Comparison of ENCODE assay signal across 8 mouse cellular contexts in the genomic region with DNA sequence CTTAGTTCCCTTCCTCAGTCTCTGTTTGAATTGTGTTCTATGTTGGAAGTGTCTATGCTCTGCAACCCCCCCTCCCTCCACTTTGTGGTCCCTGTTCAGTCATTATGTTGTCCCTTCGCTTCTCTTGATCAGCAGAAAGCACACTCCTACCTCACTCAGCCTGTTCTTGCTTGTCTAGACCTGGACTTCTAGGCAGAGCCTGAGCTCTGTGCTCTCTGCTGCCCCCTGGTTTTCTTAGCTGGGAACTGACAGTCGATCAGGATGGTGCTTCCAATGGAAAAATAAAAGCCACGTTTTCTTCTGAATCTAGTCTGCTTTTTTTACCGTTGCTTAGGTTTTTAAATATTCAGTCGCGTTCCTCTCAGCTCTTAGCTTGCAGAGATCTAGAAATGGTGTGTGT. TPM values are rescaled to one million over a fixed set of nuclear protein-coding genes. Genes with fewer than 3 reads are reported as not detected.
DNase-seq lines count a peak whose midpoint lies in the region; ATAC-seq and TF ChIP-seq lines count a peak whose summit lies in the region.

No protein-coding gene starts in this region.

- WGBS in heart, embryonic 12.5 days: 6% methylated on average over 6 of the region's 6 CpGs
- WGBS in intestine, postnatal 0 days: 8% methylated on average over 6 of the region's 6 CpGs
- WGBS in midbrain, embryonic 15.5 days: 11% methylated on average over 6 of the region's 6 CpGs

- no peaks in the 10 kb centered on the region for H3K9me3 ChIP-seq in heart, embryonic 12.5 days (replicated peaks)
- H3K9me3 ChIP-seq in intestine, postnatal 0 days (ENCODE audit: control insufficient read depth): no peaks in the 10 kb centered on the region
- no peaks in the 10 kb centered on the region for H3K9me3 ChIP-seq in midbrain, embryonic 15.5 days

- H3K27me3 ChIP-seq in heart, embryonic 12.5 days (replicated peaks): peaks cover 19% of the 10 kb centered on the region; the same call in 1 of the 2 replicates
- H3K27me3 ChIP-seq in intestine, postnatal 0 days (replicated peaks; ENCODE audit: control insufficient read depth, insufficient read depth, low read length): no peaks in the 10 kb centered on the region
- H3K27me3 ChIP-seq in midbrain, embryonic 15.5 days (replicated peaks): no peaks in the 10 kb centered on the region

- peak; percentile 96 for TF ChIP-seq CTCF in intestine, postnatal 0 days (IDR thresholded peaks at IDR 0.05; ENCODE audit: low read depth)

- DNase-seq in heart, adult 18-20 months: peak; percentile 66 to 87
- peak; percentile 78 for DNase-seq in cerebellum, adult 9-11 months
- DNase-seq in frontal cortex, adult 2 months (ENCODE audit: extremely low spot score in 1 of 2, low spot score in 1 of 2): peak; percentile 66 to 94
- peak; percentile 83 to 92 for DNase-seq in left cerebral cortex, postnatal 25 days (ENCODE audit: low spot score in 2 of 2)
- DNase-seq in spleen, postnatal 4 days (ENCODE audit: low spot score in 2 of 2): peak; percentile 72 to 89

- no peak for ATAC-seq in heart, embryonic 12.5 days (ENCODE audit: insufficient number of reproducible peaks, low FRiP score)
- no peak; the same call in 1 of the 2 replicates for ATAC-seq in intestine, postnatal 0 days
- peak; percentile 75 for ATAC-seq in midbrain, embryonic 15.5 days (replicated peaks)

- no peak overlapping the region for H3K4me3 ChIP-seq in heart, embryonic 12.5 days
- no peak overlapping the region for H3K4me3 ChIP-seq in intestine, postnatal 0 days (ENCODE audit: low read depth, low read length)
- H3K4me3 ChIP-seq in midbrain, embryonic 15.5 days: no peak overlapping the region

- intact Hi-C loops in left cerebral cortex, postnatal 25 days (cut with DNase I): loop anchor here (2.0 kb wide), 2 partner anchors 18 to 50 kb away; a partner anchor contains a TSS

- 0 out of 2 replicates have a peak, but pooled peaks cover 4% of the 10 kb centered on the region for H3K4me1 ChIP-seq in heart, embryonic 12.5 days (replicated peaks)
- H3K4me1 ChIP-seq in intestine, postnatal 0 days (replicated peaks; ENCODE audit: control insufficient read depth, insufficient read depth, low read length): no peaks in the 10 kb centered on the region
- H3K4me1 ChIP-seq in midbrain, embryonic 15.5 days: peaks cover 3% of the 10 kb centered on the region; the same call in 1 of the 2 replicates

- peaks cover 15% of the 10 kb centered on the region for H3K36me3 ChIP-seq in heart, embryonic 12.5 days
- H3K36me3 ChIP-seq in intestine, postnatal 0 days (ENCODE audit: control insufficient read depth, insufficient read depth): peaks cover 16% of the 10 kb centered on the region; the same call in 1 of the 2 replicates
- no peaks in the 10 kb centered on the region for H3K36me3 ChIP-seq in midbrain, embryonic 15.5 days (replicated peaks)

- H3K4me2 ChIP-seq in heart, embryonic 12.5 days: no peak overlapping the region
- H3K4me2 ChIP-seq in intestine, postnatal 0 days (replicated peaks; ENCODE audit: low read depth): no peak overlapping the region
- H3K4me2 ChIP-seq in midbrain, embryonic 15.5 days: no peak overlapping the region

- H3K27ac ChIP-seq in heart, embryonic 12.5 days (ENCODE audit: poor library complexity, severe bottlenecking): no peak overlapping the region
- H3K27ac ChIP-seq in intestine, postnatal 0 days (ENCODE audit: low read depth, low read length): no peak overlapping the region
- no peak overlapping the region for H3K27ac ChIP-seq in midbrain, embryonic 15.5 days

- no peak overlapping the region for H3K9ac ChIP-seq in heart, embryonic 12.5 days
- H3K9ac ChIP-seq in intestine, postnatal 0 days (ENCODE audit: low read depth, low read length): no peak overlapping the region
- no peak overlapping the region for H3K9ac ChIP-seq in midbrain, embryonic 15.5 days

RNA-seq across cellular contexts. Expression of a gene that starts 1.3 kb away (rescaled TPM):
- total RNA-seq in heart, adult 18-20 months (2021): not detected
- 0.39 and 0.49 TPM in 2 replicates for polyA plus RNA-seq in heart, embryonic 12.5 days (2016; fragmentation: Nextera tagmentation; extraction: Ambion mirVana)
- 0.44 and 0.65 TPM in 2 replicates for polyA plus RNA-seq in frontal cortex, adult 2 months (2012; rRNA removed)
- polyA plus RNA-seq in intestine, postnatal 0 days (2015; fragmentation: Nextera tagmentation; extraction: Ambion mirVana): not detected in 2 replicates
- under 1 TPM; 0.60 to 0.82 TPM for total RNA-seq in left cerebral cortex, postnatal 25 days (2021)
- polyA plus RNA-seq in midbrain, embryonic 15.5 days (2015; fragmentation: Nextera tagmentation; extraction: Ambion mirVana): 0.56 and 0.96 TPM in 2 replicates

RNA-seq across cellular contexts. Expression of a gene that starts 17.4 kb away (rescaled TPM):
- 1 to 10 TPM; 1.9 to 4.0 TPM for total RNA-seq in heart, adult 18-20 months (2021)
- polyA plus RNA-seq in heart, embryonic 12.5 days (2016; fragmentation: Nextera tagmentation; extraction: Ambion mirVana): 15.9 and 17.7 TPM in 2 replicates
- polyA plus RNA-seq in frontal cortex, adult 2 months (2012; rRNA removed): 10.7 and 11.6 TPM in 2 replicates
- 4.8 and 5.0 TPM in 2 replicates for polyA plus RNA-seq in intestine, postnatal 0 days (2015; fragmentation: Nextera tagmentation; extraction: Ambion mirVana)
- 10 to 100 TPM; 10.0 to 11.9 TPM for total RNA-seq in left cerebral cortex, postnatal 25 days (2021)
- 3.5 and 3.7 TPM in 2 replicates for polyA plus RNA-seq in midbrain, embryonic 15.5 days (2015; fragmentation: Nextera tagmentation; extraction: Ambion mirVana)

RNA-seq across cellular contexts. Expression of a gene that starts 17.6 kb away (rescaled TPM):
- under 1 TPM; 0.27 to 0.28 TPM for total RNA-seq in heart, adult 18-20 months (2021)
- 0.46 and 0.72 TPM in 2 replicates for polyA plus RNA-seq in heart, embryonic 12.5 days (2016; fragmentation: Nextera tagmentation; extraction: Ambion mirVana)
- polyA plus RNA-seq in frontal cortex, adult 2 months (2012; rRNA removed): 0.70 and 0.99 TPM in 2 replicates
- 0.22 and 0.40 TPM in 2 replicates for polyA plus RNA-seq in intestine, postnatal 0 days (2015; fragmentation: Nextera tagmentation; extraction: Ambion mirVana)
- total RNA-seq in left cerebral cortex, postnatal 25 days (2021): 1 to 10 TPM; 1.1 to 1.3 TPM
- 0.06 TPM in 2 replicates for polyA plus RNA-seq in midbrain, embryonic 15.5 days (2015; fragmentation: Nextera tagmentation; extraction: Ambion mirVana)

RNA-seq across cellular contexts. Expression of a gene that starts 17.7 kb away (rescaled TPM):
- 1 to 10 TPM; 1.5 to 2.1 TPM for total RNA-seq in heart, adult 18-20 months (2021)
- 49.6 and 49.8 TPM in 2 replicates for polyA plus RNA-seq in heart, embryonic 12.5 days (2016; fragmentation: Nextera tagmentation; extraction: Ambion mirVana)
- polyA plus RNA-seq in frontal cortex, adult 2 months (2012; rRNA removed): 7.2 and 7.7 TPM in 2 replicates
- 23.0 and 24.2 TPM in 2 replicates for polyA plus RNA-seq in intestine, postnatal 0 days (2015; fragmentation: Nextera tagmentation; extraction: Ambion mirVana)
- 10 to 100 TPM in 1 of 2 experiments, 1 to 10 TPM in 1; 9.5 to 10.3 TPM for total RNA-seq in left cerebral cortex, postnatal 25 days (2021)
- 10.8 and 13.1 TPM in 2 replicates for polyA plus RNA-seq in midbrain, embryonic 15.5 days (2015; fragmentation: Nextera tagmentation; extraction: Ambion mirVana)

RNA-seq across cellular contexts. Expression of a gene that starts 28.5 kb away (rescaled TPM):
- total RNA-seq in heart, adult 18-20 months (2021): not detected
- polyA plus RNA-seq in heart, embryonic 12.5 days (2016; fragmentation: Nextera tagmentation; extraction: Ambion mirVana): not detected in 2 replicates
- polyA plus RNA-seq in frontal cortex, adult 2 months (2012; rRNA removed): 0.10 TPM in 1 of 2 replicates, not detected in the other
- polyA plus RNA-seq in intestine, postnatal 0 days (2015; fragmentation: Nextera tagmentation; extraction: Ambion mirVana): not detected in 2 replicates
- not detected for total RNA-seq in left cerebral cortex, postnatal 25 days (2021)
- 0.12 TPM in 1 of 2 replicates, not detected in the other for polyA plus RNA-seq in midbrain, embryonic 15.5 days (2015; fragmentation: Nextera tagmentation; extraction: Ambion mirVana)
